Mouse (Mus musculus) megakaryocyte, adult 5-6 weeks (primary cell): ENCODE data around the gene Cfd. TPM values are rescaled to one million over a fixed set of nuclear protein-coding genes. Genes with fewer than 3 reads are reported as not detected.

Experiments
- ATAC-seq: 2 replicates; pipeline ENCODE4 v1.8.0; 2016; ENCODE audit warnings: mild to moderate bottlenecking, inconsistent platforms; ENCODE audit not compliant: poor library complexity, severe bottlenecking
- total RNA-seq, 2 experiments: library from RNA; stranded (forward) in 1 of 2; stranded (reverse) in 1 of 2; fragments of 153-499, 151-499 nt in 1 of 2; fragments of 221-1000, 200-1000 nt in 1 of 2; gene quantifications; 2 replicates each; pipeline versions ENCODE4 v1.2.3 to v1.2.4; 2015 to 2017

Cfd gene
- total RNA-seq, 2 experiments from 2014 or later = not detected

- ATAC-seq = no peak
These were observed 30.4 kb upstream of the Cfd start for GRCm38 (mm10) chr10:79860079-79860911.

- ATAC-seq = no peak
These were observed 29.2 kb upstream of the Cfd start for GRCm38 (mm10) chr10:79861230-79862048.

- ATAC-seq = no peak
These were observed 28.4 kb upstream of the Cfd start for GRCm38 (mm10) chr10:79862049-79862788.

- no peak for ATAC-seq
These were observed 27.7 kb upstream of the Cfd start for GRCm38 (mm10) chr10:79862925-79863324.

GRCm38 (mm10) chr10:79864351-79865188, 26.1 kb upstream of the Cfd start:
- ATAC-seq = no peak

GRCm38 (mm10) chr10:79865189-79865601, 25.5 kb upstream of the Cfd start:
- ATAC-seq = no peak

- ATAC-seq = peak; percentile 63
These were observed 24.8 kb upstream of the Cfd start for GRCm38 (mm10) chr10:79865801-79866295.

- ATAC-seq = no peak
These were observed 24.1 kb upstream of the Cfd start for GRCm38 (mm10) chr10:79866601-79867000.

- ATAC-seq = no peak
These were observed 18.8 kb upstream of the Cfd start for GRCm38 (mm10) chr10:79871845-79872244.

- ATAC-seq = no peak
These were observed 17.8 kb upstream of the Cfd start for GRCm38 (mm10) chr10:79872862-79873261.

- no peak for ATAC-seq
These were observed 17.3 kb upstream of the Cfd start for GRCm38 (mm10) chr10:79873313-79873712.

- no peak for ATAC-seq
These were observed 16.9 kb upstream of the Cfd start for GRCm38 (mm10) chr10:79873715-79874289.

- ATAC-seq = peak; percentile 21
These were observed 16.3 kb upstream of the Cfd start, which contains the start of the genes Prtn3 and Plppr3 for GRCm38 (mm10) chr10:79874290-79874862. Gene Prtn3, plus strand, starts transcription at chr10:79874476. Gene Plppr3, minus strand, starts transcription at chr10:79874634.

- peak; percentile 30 for ATAC-seq
These were observed 13.5 kb upstream of the Cfd start for GRCm38 (mm10) chr10:79877174-79877573.

GRCm38 (mm10) chr10:79877757-79878156, 12.9 kb upstream of the Cfd start:
- peak; percentile 66 for ATAC-seq

GRCm38 (mm10) chr10:79879527-79879926, 11.1 kb upstream of the Cfd start:
- ATAC-seq = no peak

GRCm38 (mm10) chr10:79880721-79881120, 9.9 kb upstream of the Cfd start:
- ATAC-seq = no peak

- peak; percentile 45 for ATAC-seq
These were observed 8.7 kb upstream of the Cfd start for GRCm38 (mm10) chr10:79881981-79882380.
